Mouse (Mus musculus): ENCODE data around the gene Uaca. TPM values are rescaled to one million over a fixed set of nuclear protein-coding genes. Genes with fewer than 3 reads are reported as not detected.

The Uaca gene
- polyA plus RNA-seq, 1 experiment from 2014 or later, result 13.6 TPM

DNA sequence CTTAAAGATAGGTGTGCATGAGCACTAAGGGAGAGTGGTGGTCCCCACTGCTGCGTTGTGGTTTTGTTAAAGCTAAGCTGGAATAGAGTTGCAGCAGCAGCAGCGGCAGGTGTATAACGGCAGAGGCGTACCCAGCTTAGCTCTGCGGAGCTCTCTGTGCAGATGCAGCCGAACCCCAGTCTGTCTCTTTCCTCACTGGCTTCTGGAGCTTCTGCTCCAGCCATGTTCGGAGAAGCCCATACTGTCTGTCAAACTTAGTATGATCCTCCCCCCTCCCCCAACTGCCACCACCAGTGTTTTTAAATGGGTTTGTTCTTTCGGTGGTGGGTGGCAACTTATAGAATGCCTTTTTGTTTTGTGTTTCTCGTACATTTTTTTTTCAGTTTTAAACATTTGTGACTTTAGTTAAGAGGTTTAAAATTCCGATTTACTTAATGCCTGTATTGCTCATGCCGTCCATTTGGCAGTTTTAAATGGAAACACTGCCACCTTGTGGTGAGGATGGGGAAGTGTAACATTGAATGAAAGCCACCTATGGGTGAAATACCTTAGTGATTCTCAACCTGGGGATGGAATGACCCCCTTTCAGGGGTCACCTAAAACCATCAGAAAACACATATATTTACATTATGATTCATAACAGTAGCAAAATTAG lies 64.1 kb downstream of the Uaca start:
- Histone ChIP-seq H3K9me3 (replicated peaks; ENCODE audit: control insufficient read depth, low read length, poor library complexity, severe bottlenecking) (no peaks in the 10 kb centered on the region), H3K36me3 (ENCODE audit: control insufficient read depth, insufficient read depth, low read length) (no peaks in the 10 kb centered on the region), H3K4me3 (ENCODE audit: low read depth, low read length) (no peak overlapping the region), H3K27me3 (ENCODE audit: control insufficient read depth, insufficient read depth, low read depth, low read length) (no peaks in the 10 kb centered on the region), H3K4me2 (ENCODE audit: low read length) (peak overlapping the region; percentile 42), H3K9ac (ENCODE audit: low read depth, low read length) (no peak overlapping the region), H3K27ac (ENCODE audit: low read length) (no peak overlapping the region), H3K4me1 (ENCODE audit: control insufficient read depth, insufficient read depth, low read length) (peaks cover 12% of the 10 kb centered on the region)
- ATAC-seq, result no peak
- WGBS, result 28% methylated on average over 11 of the region's 11 CpGs

DNA sequence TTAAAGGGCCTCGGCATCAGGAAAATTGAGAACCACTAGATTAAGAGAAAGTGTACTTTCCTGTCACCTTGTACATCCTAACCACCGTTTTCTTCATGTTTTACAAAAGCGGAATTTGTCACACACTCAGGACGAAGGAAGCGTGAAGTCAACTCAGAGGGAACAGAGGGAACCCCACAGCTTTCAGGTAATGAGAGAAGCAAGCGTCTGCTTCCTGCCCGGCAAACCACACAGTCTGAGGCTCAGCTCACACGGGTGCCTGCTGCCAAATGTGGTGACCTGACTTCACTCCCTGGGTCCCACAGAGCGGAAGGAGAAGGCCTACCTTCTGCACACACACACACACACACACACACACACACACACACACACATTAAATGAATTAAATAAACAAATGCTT lies 64.7 kb downstream of the Uaca start:
- Histone ChIP-seq H3K9me3 (replicated peaks; ENCODE audit: control insufficient read depth, low read length, poor library complexity, severe bottlenecking) (no peaks in the 10 kb centered on the region), H3K36me3 (ENCODE audit: control insufficient read depth, insufficient read depth, low read length) (no peaks in the 10 kb centered on the region), H3K27ac (ENCODE audit: low read length) (no peak overlapping the region), H3K4me1 (ENCODE audit: control insufficient read depth, insufficient read depth, low read length) (peaks cover 12% of the 10 kb centered on the region), H3K27me3 (ENCODE audit: control insufficient read depth, insufficient read depth, low read depth, low read length) (no peaks in the 10 kb centered on the region), H3K4me3 (ENCODE audit: low read depth, low read length) (no peak overlapping the region), H3K9ac (ENCODE audit: low read depth, low read length) (no peak overlapping the region), H3K4me2 (ENCODE audit: low read length) (no peak overlapping the region)
- WGBS, result 76% methylated on average over 9 of the region's 9 CpGs
- ATAC-seq, result no peak

DNA sequence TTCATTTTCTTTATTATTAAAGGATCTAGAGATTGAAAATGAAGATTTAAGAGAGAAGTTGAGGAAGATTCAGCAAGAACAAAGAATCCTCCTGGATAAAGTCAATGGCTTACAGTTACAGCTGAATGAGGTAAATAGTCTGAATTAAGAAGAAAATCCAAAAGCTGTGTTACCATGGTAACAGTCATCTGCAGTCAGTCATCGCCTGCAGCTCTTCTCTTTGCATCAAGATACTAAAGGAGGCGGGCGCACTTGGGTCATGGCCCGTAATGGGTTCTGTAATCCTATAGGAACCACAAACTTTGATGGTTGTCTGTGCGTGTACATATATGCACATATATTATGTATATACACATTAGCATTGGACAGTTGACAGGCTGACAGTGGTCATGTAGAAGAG lies 66.7 kb downstream of the Uaca start:
- peak; percentile 49 for ATAC-seq

GRCm38 (mm10) chr9:60864664-60865063 lies 70.3 kb downstream of the Uaca start:
- Histone ChIP-seq H3K4me1 (ENCODE audit: control insufficient read depth, insufficient read depth, low read length) (peaks cover 6% of the 10 kb centered on the region), H3K9me3 (replicated peaks; ENCODE audit: control insufficient read depth, low read length, poor library complexity, severe bottlenecking) (no peaks in the 10 kb centered on the region), H3K4me3 (ENCODE audit: low read depth, low read length) (no peak overlapping the region), H3K27me3 (ENCODE audit: control insufficient read depth, insufficient read depth, low read depth, low read length) (no peaks in the 10 kb centered on the region), H3K4me2 (ENCODE audit: low read length) (no peak overlapping the region), H3K27ac (ENCODE audit: low read length) (no peak overlapping the region), H3K36me3 (ENCODE audit: control insufficient read depth, insufficient read depth, low read length) (no peaks in the 10 kb centered on the region), H3K9ac (ENCODE audit: low read depth, low read length) (no peak overlapping the region)
- 96% methylated on average over 9 of the region's 9 CpGs for WGBS
- no peak for ATAC-seq

More for the DNA sequence above, 66.7 kb downstream of the Uaca start:
- peaks cover 12% of the 10 kb centered on the region for H3K4me1 ChIP-seq (ENCODE audit: control insufficient read depth, insufficient read depth, low read length)
- WGBS, result 46% methylated on average over 5 of the region's 5 CpGs
- H3K27me3 ChIP-seq (ENCODE audit: control insufficient read depth, insufficient read depth, low read depth, low read length), result no peaks in the 10 kb centered on the region
- no peaks in the 10 kb centered on the region for H3K36me3 ChIP-seq (ENCODE audit: control insufficient read depth, insufficient read depth, low read length)
- H3K27ac ChIP-seq (ENCODE audit: low read length), result peak overlapping the region; percentile 6; the same call in 1 of the 2 replicates
- no peaks in the 10 kb centered on the region for H3K9me3 ChIP-seq (replicated peaks; ENCODE audit: control insufficient read depth, low read length, poor library complexity, severe bottlenecking)
- no peak overlapping the region for H3K4me3 ChIP-seq (ENCODE audit: low read depth, low read length)
- no peak overlapping the region for H3K9ac ChIP-seq (ENCODE audit: low read depth, low read length)
- H3K4me2 ChIP-seq (ENCODE audit: low read length), result no peak overlapping the region

DNA sequence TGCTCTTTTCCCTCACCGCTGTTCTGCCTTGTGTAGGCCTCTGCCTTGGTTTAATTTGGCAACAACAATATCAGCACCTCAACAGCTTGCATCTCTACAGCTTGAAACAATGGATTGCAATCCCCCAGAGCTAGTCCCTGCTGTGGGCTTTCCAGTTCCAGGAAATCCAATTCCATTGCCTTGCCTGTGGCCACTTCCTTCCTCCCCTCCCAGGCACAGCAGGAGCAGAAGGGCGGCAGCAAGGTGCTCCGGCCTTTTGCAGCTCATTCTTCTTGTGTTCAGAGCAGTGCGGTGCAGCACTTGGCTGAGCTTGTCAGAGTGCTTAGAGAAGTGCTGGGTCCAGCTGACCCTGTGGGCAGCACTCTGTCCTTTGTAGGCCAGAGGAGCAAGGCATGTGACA lies 71.5 kb downstream of the Uaca start:
- Histone ChIP-seq H3K27ac (ENCODE audit: low read length) (no peak overlapping the region), H3K36me3 (ENCODE audit: control insufficient read depth, insufficient read depth, low read length) (no peaks in the 10 kb centered on the region), H3K4me2 (ENCODE audit: low read length) (no peak overlapping the region), H3K4me3 (ENCODE audit: low read depth, low read length) (no peak overlapping the region), H3K27me3 (ENCODE audit: control insufficient read depth, insufficient read depth, low read depth, low read length) (no peaks in the 10 kb centered on the region), H3K4me1 (ENCODE audit: control insufficient read depth, insufficient read depth, low read length) (peaks cover 11% of the 10 kb centered on the region), H3K9ac (ENCODE audit: low read depth, low read length) (peak overlapping the region; percentile 26; the same call in 1 of the 2 replicates), H3K9me3 (replicated peaks; ENCODE audit: control insufficient read depth, low read length, poor library complexity, severe bottlenecking) (no peaks in the 10 kb centered on the region)
- no peak for ATAC-seq
- WGBS, result 24% methylated on average over 4 of the region's 4 CpGs

DNA sequence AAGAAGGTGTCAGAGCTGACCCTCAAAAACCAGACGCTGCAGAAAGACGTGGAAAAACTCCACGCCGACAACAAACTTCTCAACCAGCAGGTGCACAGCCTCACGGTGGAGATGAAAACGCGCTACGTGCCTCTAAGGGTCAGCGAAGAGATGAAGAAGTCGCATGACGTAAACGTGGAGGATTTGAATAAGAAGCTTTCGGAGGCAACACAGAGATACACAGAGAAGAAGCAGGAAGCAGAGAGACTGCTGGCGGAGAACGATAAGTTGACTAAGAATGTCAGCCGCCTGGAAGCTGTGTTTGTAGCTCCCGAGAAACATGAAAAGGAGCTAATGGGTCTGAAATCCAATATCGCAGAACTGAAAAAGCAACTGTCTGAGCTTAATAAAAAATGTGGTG lies 76.1 kb downstream of the Uaca start:
- ATAC-seq, result no peak
- H3K36me3 ChIP-seq (ENCODE audit: control insufficient read depth, insufficient read depth, low read length), result no peaks in the 10 kb centered on the region
- H3K4me3 ChIP-seq (ENCODE audit: low read depth, low read length), result no peak overlapping the region
- no peak overlapping the region for H3K27ac ChIP-seq (ENCODE audit: low read length)
- no peak overlapping the region for H3K9ac ChIP-seq (ENCODE audit: low read depth, low read length)
- peaks cover 8% of the 10 kb centered on the region for H3K4me1 ChIP-seq (ENCODE audit: control insufficient read depth, insufficient read depth, low read length)
- H3K4me2 ChIP-seq (ENCODE audit: low read length), result no peak overlapping the region
- WGBS, result 64% methylated on average over 18 of the region's 18 CpGs
- no peaks in the 10 kb centered on the region for H3K9me3 ChIP-seq (replicated peaks; ENCODE audit: control insufficient read depth, low read length, poor library complexity, severe bottlenecking)
- H3K27me3 ChIP-seq (ENCODE audit: control insufficient read depth, insufficient read depth, low read depth, low read length), result no peaks in the 10 kb centered on the region

GRCm38 (mm10) chr9:60870919-60871503 lies 76.7 kb downstream of the Uaca start:
- H3K4me2 ChIP-seq (ENCODE audit: low read length), result no peak overlapping the region
- no peaks in the 10 kb centered on the region for H3K36me3 ChIP-seq (ENCODE audit: control insufficient read depth, insufficient read depth, low read length)
- no peaks in the 10 kb centered on the region for H3K9me3 ChIP-seq (replicated peaks; ENCODE audit: control insufficient read depth, low read length, poor library complexity, severe bottlenecking)
- H3K9ac ChIP-seq (ENCODE audit: low read depth, low read length), result no peak overlapping the region
- no peak overlapping the region for H3K4me3 ChIP-seq (ENCODE audit: low read depth, low read length)
- H3K4me1 ChIP-seq (ENCODE audit: control insufficient read depth, insufficient read depth, low read length), result peaks cover 10% of the 10 kb centered on the region
- ATAC-seq, result no peak
- no peak overlapping the region for H3K27ac ChIP-seq (ENCODE audit: low read length)
- H3K27me3 ChIP-seq (ENCODE audit: control insufficient read depth, insufficient read depth, low read depth, low read length), result no peaks in the 10 kb centered on the region
- WGBS, result 87% methylated on average over 28 of the region's 28 CpGs

GRCm38 (mm10) chr9:60873257-60874054 lies 79.1 kb downstream of the Uaca start:
- 0 out of 2 replicates have a peak, but pooled peaks have one; percentile 41 for ATAC-seq
- Histone ChIP-seq H3K27me3 (ENCODE audit: control insufficient read depth, insufficient read depth, low read depth, low read length) (no peaks in the 10 kb centered on the region), H3K27ac (ENCODE audit: low read length) (no peak overlapping the region), H3K4me2 (ENCODE audit: low read length) (no peak overlapping the region), H3K4me1 (ENCODE audit: control insufficient read depth, insufficient read depth, low read length) (peaks cover 18% of the 10 kb centered on the region), H3K9ac (ENCODE audit: low read depth, low read length) (no peak overlapping the region), H3K36me3 (ENCODE audit: control insufficient read depth, insufficient read depth, low read length) (no peaks in the 10 kb centered on the region), H3K4me3 (ENCODE audit: low read depth, low read length) (no peak overlapping the region), H3K9me3 (replicated peaks; ENCODE audit: control insufficient read depth, low read length, poor library complexity, severe bottlenecking) (no peaks in the 10 kb centered on the region)
- WGBS, result 39% methylated on average over 13 of the region's 13 CpGs

DNA sequence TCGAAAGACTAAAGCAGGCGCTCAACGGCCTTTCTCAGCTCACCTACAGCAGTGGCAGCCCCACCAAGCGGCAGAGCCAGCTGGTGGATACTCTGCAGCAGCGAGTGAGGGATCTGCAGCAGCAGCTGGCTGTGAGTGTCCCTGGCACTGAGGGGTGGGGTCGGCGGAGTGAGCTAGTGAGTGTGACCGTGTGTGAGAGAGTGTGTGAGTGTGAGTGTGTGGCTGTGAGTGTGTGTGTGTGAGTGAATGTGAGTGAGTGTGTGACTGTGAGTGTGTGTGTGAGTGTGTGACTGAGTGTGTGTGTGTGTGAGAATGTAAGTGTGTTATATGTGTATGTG lies 79.7 kb downstream of the Uaca start:
- 86% methylated on average over 8 of the region's 8 CpGs for WGBS
- H3K27me3 ChIP-seq (ENCODE audit: control insufficient read depth, insufficient read depth, low read depth, low read length), result no peaks in the 10 kb centered on the region
- H3K9ac ChIP-seq (ENCODE audit: low read depth, low read length), result no peak overlapping the region
- no peak overlapping the region for H3K4me2 ChIP-seq (ENCODE audit: low read length)
- no peak overlapping the region for H3K27ac ChIP-seq (ENCODE audit: low read length)
- H3K4me1 ChIP-seq (ENCODE audit: control insufficient read depth, insufficient read depth, low read length), result peaks cover 19% of the 10 kb centered on the region
- H3K36me3 ChIP-seq (ENCODE audit: control insufficient read depth, insufficient read depth, low read length), result no peaks in the 10 kb centered on the region
- no peak for ATAC-seq
- H3K4me3 ChIP-seq (ENCODE audit: low read depth, low read length), result no peak overlapping the region
- H3K9me3 ChIP-seq (replicated peaks; ENCODE audit: control insufficient read depth, low read length, poor library complexity, severe bottlenecking), result no peaks in the 10 kb centered on the region

Data from midbrain, embryonic 16.5 days (tissue).